Mouse (Mus musculus) cerebellum, postnatal 14 days (tissue): ENCODE measurements around the gene Zfp692.
"Not testable (repeated sequence)": the region's sequence is repeated elsewhere in the genome, so short reads cannot be mapped to it uniquely, and the experiment has no call there.

Experiments
- DNase-seq, 2 experiments: peaks; one replicate each; pipeline ENCODE4 v3.0.0; 2021; ENCODE audit warnings: mixed read lengths in 2 of 2

Gene Zfp692

DNA sequence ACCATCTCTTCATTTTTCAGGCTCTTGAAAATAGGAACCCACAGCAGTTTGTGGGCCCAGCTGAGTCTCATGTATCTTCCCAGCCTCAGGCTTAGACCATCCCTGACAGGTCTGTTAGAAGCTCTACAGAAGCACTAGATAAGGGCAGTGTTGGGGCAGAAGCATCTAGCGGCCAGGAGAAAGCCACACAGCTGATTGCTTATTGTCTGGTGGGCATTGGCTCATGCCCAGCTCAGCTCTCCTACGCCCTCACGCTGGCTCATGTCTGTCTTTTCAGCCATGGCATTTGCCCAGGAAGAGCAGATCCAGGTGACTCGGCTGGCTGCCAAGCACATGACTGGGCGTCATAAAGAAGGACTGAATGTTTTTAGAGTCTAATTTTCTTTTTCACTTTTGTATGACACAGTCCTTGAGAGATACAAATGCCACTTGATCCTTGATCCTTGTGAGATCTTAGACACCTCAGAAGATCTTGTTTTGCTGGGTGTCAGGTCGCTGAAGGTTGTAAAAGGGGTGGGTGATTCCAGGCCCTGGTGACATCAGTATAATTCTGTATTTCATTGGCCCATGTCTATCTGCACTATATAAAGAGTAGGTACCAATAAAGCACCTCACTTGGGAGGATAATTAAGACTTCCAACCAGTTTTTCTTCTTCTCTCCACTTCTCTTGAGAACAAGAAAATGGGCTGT lies 51.1 kb downstream of the Zfp692 start:
- peak; percentile 14 to 40 for DNase-seq

GRCm38 (mm10) chr11:58362562-58362961 lies 55.7 kb downstream of the Zfp692 start:
- not testable (repeated sequence) for DNase-seq
